Mouse (Mus musculus) urinary bladder, postnatal 10 days (tissue): ENCODE results near the gene P2rx4.
"Not testable (repeated sequence)": the region's sequence is repeated elsewhere in the genome, so short reads cannot be mapped to it uniquely, and the experiment has no call there.

Source experiments
- DNase-seq: peaks from one replicate; pipeline ENCODE4 v3.0.0; 2022; ENCODE audit warnings: low spot score

P2rx4 gene

DNA sequence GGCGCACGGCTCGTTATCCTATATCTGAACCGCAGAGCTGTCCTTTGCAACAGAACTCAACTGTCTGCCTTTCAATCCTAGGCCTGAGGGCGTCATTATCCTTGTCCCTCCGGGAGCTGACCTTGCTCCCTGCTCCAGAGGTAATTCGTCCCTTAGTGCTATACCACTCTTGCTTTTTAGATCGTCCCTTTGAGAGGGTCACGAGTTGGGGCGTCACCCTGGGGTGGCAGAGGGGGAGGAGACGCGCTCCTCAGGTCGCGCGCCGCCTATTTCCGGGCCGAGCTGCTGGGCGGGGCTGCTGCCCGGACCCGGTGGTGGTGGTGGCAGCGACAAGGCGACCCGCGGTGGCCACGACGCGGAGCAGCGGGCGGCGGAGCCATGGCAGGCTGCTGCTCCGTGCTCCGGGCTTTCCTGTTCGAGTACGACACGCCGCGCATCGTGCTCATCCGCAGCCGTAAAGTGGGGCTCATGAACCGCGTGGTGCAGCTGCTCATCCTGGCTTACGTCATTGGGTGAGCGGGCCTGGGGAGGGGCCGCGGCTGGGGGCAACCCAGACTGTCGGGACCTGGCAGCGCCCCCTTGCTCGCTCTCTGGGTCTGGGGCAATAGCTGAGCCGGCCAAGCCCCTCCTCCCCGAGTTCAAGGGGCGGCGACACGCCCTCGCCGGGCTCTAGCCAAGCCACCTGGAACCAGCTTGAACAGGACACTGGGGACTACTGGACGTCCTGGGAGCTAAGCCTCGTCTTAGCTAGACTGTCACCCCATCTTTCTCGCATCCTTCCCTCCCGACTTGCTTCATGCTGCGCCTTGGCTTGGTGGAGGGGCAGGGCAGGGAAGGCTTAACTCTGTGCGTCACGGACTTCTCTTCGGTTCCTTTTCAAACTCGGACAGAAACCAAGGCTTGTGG lies at the start of gene P2rx4:
P2rx4 (plus strand) TSS at position 269 of the 906 bp plus-strand sequence.
- DNase-seq: peak; percentile 28

DNA sequence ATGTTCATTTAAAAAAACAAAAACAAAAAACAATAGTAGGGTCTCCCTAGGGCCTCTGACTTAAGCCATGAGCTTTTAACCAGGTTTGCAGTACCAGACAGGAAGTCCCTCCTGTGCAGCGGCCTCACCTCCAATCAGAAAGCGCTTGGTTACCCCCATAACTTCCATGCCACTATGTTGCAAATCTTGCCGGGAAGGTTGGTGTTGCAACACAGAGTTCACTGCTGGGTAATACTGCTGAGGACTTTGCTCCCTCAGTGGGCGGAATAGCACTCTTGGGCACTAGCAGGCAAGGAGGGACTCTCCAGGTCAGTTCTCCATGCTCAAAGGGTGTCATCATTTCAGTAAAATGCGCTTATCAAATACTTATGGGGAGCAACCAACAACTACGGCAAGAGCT lies 44.8 kb upstream of the P2rx4 start:
- no peak for DNase-seq

GRCm38 (mm10) chr5:122665036-122665435 lies 42.3 kb upstream of the P2rx4 start:
- DNase-seq: no peak

GRCm38 (mm10) chr5:122668981-122669897 lies 38.1 kb upstream of the P2rx4 start:
- no peak for DNase-seq

DNA sequence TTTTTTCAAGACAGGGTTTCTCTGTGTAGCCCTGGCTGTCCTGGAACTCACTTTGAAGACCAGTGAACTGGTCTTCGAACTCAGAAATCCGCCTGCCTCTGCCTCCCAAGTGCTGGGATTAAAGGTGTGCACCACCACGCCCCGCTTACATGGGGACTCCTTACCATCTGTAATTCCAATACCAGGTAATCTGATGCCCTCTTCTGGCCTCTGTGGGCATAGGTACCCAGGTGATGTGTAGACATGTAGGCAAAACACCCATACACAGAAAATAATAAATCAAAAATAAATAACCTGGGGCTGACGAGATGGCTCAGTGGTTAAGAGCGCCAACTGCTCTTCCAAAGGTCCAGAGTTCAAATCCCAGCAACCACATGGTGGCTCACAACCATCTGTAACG lies 35.7 kb upstream of the P2rx4 start:
- DNase-seq: not testable (repeated sequence)

DNA sequence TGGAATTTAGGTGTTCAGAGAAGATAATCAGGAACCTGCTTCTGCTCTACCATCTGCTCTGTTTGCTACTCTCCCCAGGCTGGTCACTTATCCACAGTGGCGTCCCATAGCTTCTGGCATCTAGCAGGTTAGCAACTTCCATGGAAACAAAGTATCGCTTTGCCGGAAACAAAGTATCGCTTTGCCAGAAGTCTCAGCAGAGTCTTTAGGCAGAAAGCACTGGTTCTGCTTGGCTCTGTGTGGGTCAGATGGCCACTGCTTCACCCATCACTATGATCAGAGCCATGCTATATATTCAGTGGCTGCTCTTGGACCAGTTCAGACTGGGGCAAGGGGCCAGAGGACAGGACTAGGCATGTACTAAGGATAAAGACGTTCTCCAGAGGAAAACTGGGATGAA lies 35.0 kb upstream of the P2rx4 start:
- no peak for DNase-seq

GRCm38 (mm10) chr5:122676002-122676401 lies 31.3 kb upstream of the P2rx4 start:
- DNase-seq: no peak

GRCm38 (mm10) chr5:122677983-122678382 lies 29.4 kb upstream of the P2rx4 start:
- DNase-seq: no peak

GRCm38 (mm10) chr5:122679881-122680280 lies 27.5 kb upstream of the P2rx4 start:
- no peak for DNase-seq

- DNase-seq: no peak
These were observed 26.1 kb upstream of the P2rx4 start for GRCm38 (mm10) chr5:122681276-122681675.

- DNase-seq: no peak
These were observed 23.4 kb upstream of the P2rx4 start for GRCm38 (mm10) chr5:122683926-122684325.

GRCm38 (mm10) chr5:122687391-122687790 lies 20.0 kb upstream of the P2rx4 start:
- no peak for DNase-seq

DNA sequence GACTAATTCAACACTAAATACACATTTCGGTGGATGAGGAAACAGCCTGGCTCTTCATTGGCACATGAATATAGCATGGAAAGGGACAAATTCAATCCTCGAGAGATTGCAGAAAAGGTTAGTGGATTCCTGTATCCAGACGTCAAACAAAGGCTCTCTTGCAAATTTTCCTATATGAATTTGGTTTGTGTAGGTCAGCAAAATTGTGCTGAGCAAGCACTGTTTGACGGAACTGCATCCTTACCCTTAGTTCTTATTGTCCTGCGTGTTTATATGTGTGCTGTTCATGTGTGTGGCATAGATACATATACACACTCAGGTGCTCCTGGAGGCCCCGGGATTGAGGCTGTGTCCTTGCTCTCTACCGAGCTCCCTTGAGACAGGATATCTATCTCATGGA lies 18.2 kb upstream of the P2rx4 start:
- no peak for DNase-seq

- DNase-seq: no peak
These were observed 16.9 kb upstream of the P2rx4 start for GRCm38 (mm10) chr5:122690486-122690885.

DNA sequence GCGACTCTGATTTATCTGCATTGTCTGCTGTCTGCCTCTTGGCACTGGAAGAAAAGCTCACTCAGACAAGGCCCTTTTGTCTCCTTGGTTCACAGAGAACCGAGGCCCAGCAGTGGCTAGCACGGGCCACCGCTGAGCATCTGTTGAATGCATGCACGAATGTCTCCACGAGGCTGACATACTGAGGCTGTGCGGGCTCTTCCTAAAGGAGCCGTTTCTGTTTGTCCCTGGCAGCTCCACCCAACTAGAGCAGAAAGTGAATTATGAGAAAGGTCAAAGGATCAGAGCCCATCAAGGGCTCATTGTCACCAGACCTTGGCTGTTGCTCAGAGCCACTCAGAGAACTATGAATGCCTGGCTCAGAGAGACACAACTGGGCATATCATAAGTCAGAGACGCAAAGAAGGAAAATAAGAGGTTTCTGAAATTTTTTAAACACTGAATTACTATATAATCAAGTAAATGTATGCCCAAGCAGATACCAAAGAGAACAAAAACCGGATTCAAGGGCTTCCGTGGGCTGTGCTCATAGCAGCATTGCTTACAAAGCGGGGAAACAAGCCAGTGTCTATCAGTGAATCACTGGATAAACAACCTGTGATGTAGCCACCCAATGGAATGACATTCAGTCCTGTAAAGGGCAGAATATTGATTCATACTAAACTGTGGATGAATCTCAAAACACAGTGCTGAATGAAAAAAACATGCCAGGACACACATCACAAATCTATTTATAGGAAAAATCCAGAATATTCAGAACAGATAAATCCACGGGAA lies 13.7 kb upstream of the P2rx4 start:
- DNase-seq: no peak

GRCm38 (mm10) chr5:122695516-122695915 lies 11.8 kb upstream of the P2rx4 start:
- DNase-seq: no peak

DNA sequence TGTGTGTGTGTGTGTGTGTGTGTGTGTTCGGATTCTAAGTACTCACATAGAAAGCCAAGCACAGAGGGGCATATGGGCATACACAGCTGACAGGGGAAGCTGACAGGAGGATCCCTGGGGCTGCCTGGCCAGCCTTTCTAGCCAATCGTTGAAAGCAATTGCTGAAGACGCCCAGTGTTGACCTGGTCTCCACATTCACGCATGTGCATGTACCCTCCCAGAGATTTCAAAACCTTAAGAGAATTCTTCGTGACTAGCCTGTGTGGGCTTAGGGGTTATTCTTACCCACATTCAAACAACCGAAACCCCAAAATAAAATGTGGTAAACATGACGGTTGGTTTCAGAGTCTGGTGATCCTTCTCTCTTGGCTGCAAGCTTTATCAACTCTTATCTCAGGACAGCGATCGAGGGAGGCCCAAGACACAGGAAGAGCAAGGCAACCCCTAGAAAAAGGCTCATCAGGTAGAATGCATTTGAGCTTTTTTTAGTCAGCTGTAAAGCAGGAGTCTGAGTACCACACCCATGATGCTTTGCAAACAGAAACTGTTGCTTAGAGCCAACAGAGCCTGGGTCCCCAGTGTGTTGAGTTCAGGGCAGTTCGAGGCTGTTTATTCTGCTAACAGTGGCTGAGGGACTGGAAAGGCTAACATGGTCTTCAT lies 9.2 kb upstream of the P2rx4 start:
- no peak for DNase-seq

- DNase-seq: no peak
These were observed 8.7 kb upstream of the P2rx4 start for GRCm38 (mm10) chr5:122698701-122699060.

- no peak for DNase-seq
These were observed 7.1 kb upstream of the P2rx4 start for GRCm38 (mm10) chr5:122700109-122700836.

DNA sequence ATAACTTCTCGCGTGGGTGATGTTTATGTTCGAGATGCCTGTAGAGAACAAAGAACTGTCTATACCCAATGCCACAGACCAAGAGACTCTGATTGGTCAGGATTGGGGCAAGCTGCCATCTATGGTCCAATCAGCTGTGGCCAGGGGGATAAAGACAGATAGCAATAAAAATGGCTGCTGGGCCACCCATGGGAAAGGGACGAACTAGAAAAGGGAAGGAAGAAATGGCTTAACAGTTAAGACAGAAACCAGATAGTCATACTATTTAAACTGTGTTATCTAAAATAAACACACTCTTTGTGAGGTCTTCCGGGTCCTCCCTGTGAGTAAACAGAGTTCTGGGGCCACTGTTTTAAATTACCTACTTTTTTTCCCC lies 6.5 kb upstream of the P2rx4 start:
- DNase-seq: no peak

DNA sequence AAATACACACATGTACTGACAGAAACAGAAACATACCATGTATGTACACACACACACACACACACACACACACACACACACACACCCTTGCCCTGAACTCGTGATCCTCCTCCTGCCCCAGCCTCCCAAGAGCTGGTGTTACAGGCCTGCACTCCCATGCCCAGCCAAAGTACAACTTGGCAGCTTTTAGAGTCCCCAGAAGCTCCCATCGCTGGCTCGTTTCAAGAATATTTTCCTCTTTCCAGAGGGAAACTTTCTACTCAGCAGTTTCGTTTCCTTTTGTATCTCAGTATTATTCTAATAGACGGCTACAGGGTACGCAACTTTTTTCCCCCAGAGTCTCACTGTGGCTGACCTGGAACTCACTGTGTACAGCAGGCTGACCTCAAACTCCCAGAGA lies 5.2 kb upstream of the P2rx4 start:
- no peak for DNase-seq
